Mouse (Mus musculus): ENCODE measurements around the gene Gjd3. TPM values are rescaled to one million over a fixed set of nuclear protein-coding genes. Genes with fewer than 3 reads are reported as not detected.
A peak's percentile ranks its signal among the peaks of the same experiment; 100 is the strongest.

Gjd3 gene
- polyA plus RNA-seq, 1 experiment: not detected

GRCm38 (mm10) chr11:98937914-98938694 lies 44.7 kb downstream of the Gjd3 start:
- H3K79me3 ChIP-seq (ENCODE audit: low read depth): peaks cover 40% of the 10 kb centered on the region
- H3K36me3 ChIP-seq (ENCODE audit: control insufficient read depth, insufficient read depth): no peaks in the 10 kb centered on the region
- TF ChIP-seq CEBPB (IDR thresholded peaks at IDR 0.05; ENCODE audit: low read depth): no peak
- TF ChIP-seq MAX (IDR thresholded peaks at IDR 0.05): no peak
- TF ChIP-seq FOSL1 (IDR thresholded peaks at IDR 0.05; ENCODE audit: insufficient read depth, low read length, poor library complexity, severe bottlenecking): no peak
- no peak for TF ChIP-seq USF1 (IDR thresholded peaks at IDR 0.05; ENCODE audit: low read depth)
- TF ChIP-seq CTCF (IDR thresholded peaks at IDR 0.05; ENCODE audit: control insufficient read depth, insufficient read depth, insufficient read length): no peak
- no peak for TF ChIP-seq MYOD1 (IDR thresholded peaks at IDR 0.05; ENCODE audit: control insufficient read depth, insufficient read length, low read depth)
- TF ChIP-seq MYOG (IDR thresholded peaks at IDR 0.05; ENCODE audit: control insufficient read depth, extremely low read depth, insufficient read length): no peak
- no peaks in the 10 kb centered on the region for H3K27me3 ChIP-seq (ENCODE audit: control insufficient read depth, insufficient read depth, insufficient read length)
- H3ac ChIP-seq (ENCODE audit: control insufficient read depth, insufficient read length, low read depth): peak overlapping the region; percentile 90
- H3K4me3 ChIP-seq (ENCODE audit: insufficient read depth, poor library complexity, severe bottlenecking): peak overlapping the region; percentile 77
- peaks cover 72% of the 10 kb centered on the region for H3K79me2 ChIP-seq (ENCODE audit: control insufficient read depth, insufficient read depth)

DNA sequence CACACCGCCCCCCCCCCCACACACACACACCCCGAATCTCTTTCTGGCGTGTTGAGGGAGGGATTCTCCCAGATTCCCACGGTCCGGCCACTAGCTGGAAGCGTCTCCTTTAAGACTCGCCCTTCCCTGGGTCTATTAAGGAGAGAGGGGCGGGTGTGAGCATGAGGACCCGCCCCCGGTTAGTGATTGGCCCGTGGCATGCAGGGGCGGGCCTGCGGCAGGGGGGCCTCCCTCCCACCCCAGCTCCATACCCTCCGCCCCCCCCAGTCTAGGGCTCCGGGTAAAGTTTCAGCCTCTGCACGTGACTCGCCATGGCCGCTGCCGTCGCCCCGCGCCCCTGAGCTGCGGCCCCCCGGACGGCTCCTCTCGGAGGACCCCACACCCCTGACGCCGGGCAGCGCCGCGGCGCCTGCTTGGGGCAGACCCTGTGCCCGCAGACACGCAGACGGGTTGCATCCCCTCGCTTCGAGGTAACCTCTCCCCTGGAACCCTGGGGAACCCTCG lies 45.4 kb downstream of the Gjd3 start:
- H3K79me2 ChIP-seq (ENCODE audit: control insufficient read depth, insufficient read depth): peaks cover 67% of the 10 kb centered on the region
- no peaks in the 10 kb centered on the region for H3K36me3 ChIP-seq (ENCODE audit: control insufficient read depth, insufficient read depth)
- peak overlapping the region; percentile 77 for H3K4me3 ChIP-seq (ENCODE audit: insufficient read depth, poor library complexity, severe bottlenecking)
- TF ChIP-seq MAX (IDR thresholded peaks at IDR 0.05): peak; percentile 51
- peak; percentile 79 for TF ChIP-seq USF1 (IDR thresholded peaks at IDR 0.05; ENCODE audit: low read depth)
- TF ChIP-seq CTCF (IDR thresholded peaks at IDR 0.05; ENCODE audit: control insufficient read depth, insufficient read depth, insufficient read length): no peak
- H3K27me3 ChIP-seq (ENCODE audit: control insufficient read depth, insufficient read depth, insufficient read length): no peaks in the 10 kb centered on the region
- H3K79me3 ChIP-seq (ENCODE audit: low read depth): peaks cover 40% of the 10 kb centered on the region
- H3ac ChIP-seq (ENCODE audit: control insufficient read depth, insufficient read length, low read depth): peak overlapping the region; percentile 90

- H3ac ChIP-seq (ENCODE audit: control insufficient read depth, insufficient read length, low read depth): peak overlapping the region; percentile 60
Measured at GRCm38 (mm10) chr11:98936606-98937409, 46.0 kb downstream of the Gjd3 start.

DNA sequence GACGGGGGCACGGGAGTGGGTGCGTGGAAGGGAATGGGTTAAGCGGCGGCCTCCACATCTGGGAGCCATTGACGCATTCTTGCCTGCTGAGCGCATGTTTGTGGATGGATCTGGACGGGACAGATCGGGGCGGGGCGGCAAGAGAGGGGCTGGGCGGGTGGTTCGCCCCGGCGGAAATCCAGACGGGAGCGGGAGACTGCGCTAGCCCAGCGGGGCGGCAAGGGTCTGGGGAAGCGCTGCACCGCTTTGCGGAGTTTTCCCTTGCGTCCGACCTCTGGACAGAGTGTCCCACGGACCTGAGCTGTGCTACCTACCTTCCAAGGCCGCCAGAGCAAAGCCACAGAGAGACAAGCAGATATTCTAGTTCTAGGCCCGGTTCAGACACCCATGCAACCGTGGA lies 46.6 kb downstream of the Gjd3 start:
- Histone ChIP-seq H3K4me3 (ENCODE audit: insufficient read depth, poor library complexity, severe bottlenecking) (peak overlapping the region; percentile 77), H3K79me3 (ENCODE audit: low read depth) (peaks cover 36% of the 10 kb centered on the region), H3K79me2 (ENCODE audit: control insufficient read depth, insufficient read depth) (peaks cover 55% of the 10 kb centered on the region), H3ac (ENCODE audit: control insufficient read depth, insufficient read length, low read depth) (peak overlapping the region; percentile 60), H3K36me3 (ENCODE audit: control insufficient read depth, insufficient read depth) (no peaks in the 10 kb centered on the region), H3K27me3 (ENCODE audit: control insufficient read depth, insufficient read depth, insufficient read length) (no peaks in the 10 kb centered on the region)
- peak; percentile 72 for TF ChIP-seq MAX (IDR thresholded peaks at IDR 0.05)
- TF ChIP-seq USF1 (IDR thresholded peaks at IDR 0.05; ENCODE audit: low read depth): no peak
- no peak for TF ChIP-seq FOSL1 (IDR thresholded peaks at IDR 0.05; ENCODE audit: insufficient read depth, low read length, poor library complexity, severe bottlenecking)
- no peak for TF ChIP-seq CEBPB (IDR thresholded peaks at IDR 0.05; ENCODE audit: low read depth)

More at GRCm38 (mm10) chr11:98936606-98937409, 46.0 kb downstream of the Gjd3 start:
- Histone ChIP-seq H3K79me2 (ENCODE audit: control insufficient read depth, insufficient read depth) (peaks cover 61% of the 10 kb centered on the region), H3K79me3 (ENCODE audit: low read depth) (peaks cover 40% of the 10 kb centered on the region), H3K4me3 (ENCODE audit: insufficient read depth, poor library complexity, severe bottlenecking) (peak overlapping the region; percentile 77), H3K27me3 (ENCODE audit: control insufficient read depth, insufficient read depth, insufficient read length) (no peaks in the 10 kb centered on the region), H3K36me3 (ENCODE audit: control insufficient read depth, insufficient read depth) (no peaks in the 10 kb centered on the region)
- TF ChIP-seq FOSL1 (IDR thresholded peaks at IDR 0.05; ENCODE audit: insufficient read depth, low read length, poor library complexity, severe bottlenecking) (no peak), CEBPB (IDR thresholded peaks at IDR 0.05; ENCODE audit: low read depth) (no peak), USF1 (IDR thresholded peaks at IDR 0.05; ENCODE audit: low read depth) (no peak), MYOD1 (IDR thresholded peaks at IDR 0.05; ENCODE audit: control insufficient read depth, insufficient read length, low read depth) (no peak), MAX (IDR thresholded peaks at IDR 0.05) (no peak), CTCF (IDR thresholded peaks at IDR 0.05; ENCODE audit: control insufficient read depth, insufficient read depth, insufficient read length) (no peak), MYOG (IDR thresholded peaks at IDR 0.05; ENCODE audit: control insufficient read depth, extremely low read depth, insufficient read length) (no peak)

DNA sequence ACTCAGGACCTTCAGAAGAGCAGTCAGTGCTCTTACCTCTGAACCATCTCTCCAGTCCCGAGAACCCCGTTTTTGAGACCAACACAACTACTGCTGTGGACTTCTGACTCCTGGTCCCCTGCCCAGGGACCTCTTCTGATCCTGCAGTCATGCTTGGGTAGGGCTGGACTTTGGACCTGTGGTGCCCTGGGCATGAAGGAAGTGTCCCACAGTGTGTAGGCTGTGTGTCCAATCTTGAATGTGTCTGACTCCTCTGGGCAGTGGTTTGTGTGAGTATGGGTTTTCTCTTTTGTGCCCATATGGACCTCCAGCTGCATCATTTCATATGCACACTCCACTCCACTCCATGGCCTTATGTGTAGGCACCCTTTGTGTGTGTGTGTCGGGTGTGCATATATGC lies 47.7 kb downstream of the Gjd3 start:
- H3K4me3 ChIP-seq (ENCODE audit: insufficient read depth, poor library complexity, severe bottlenecking): no peak overlapping the region

More for the DNA sequence above, 47.7 kb downstream of the Gjd3 start:
- H3K36me3 ChIP-seq (ENCODE audit: control insufficient read depth, insufficient read depth): no peaks in the 10 kb centered on the region
- H3K79me3 ChIP-seq (ENCODE audit: low read depth): peaks cover 25% of the 10 kb centered on the region
- TF ChIP-seq FOSL1 (IDR thresholded peaks at IDR 0.05; ENCODE audit: insufficient read depth, low read length, poor library complexity, severe bottlenecking) (no peak), MAX (IDR thresholded peaks at IDR 0.05) (no peak), MYOG (IDR thresholded peaks at IDR 0.05; ENCODE audit: control insufficient read depth, extremely low read depth, insufficient read length) (no peak), CEBPB (IDR thresholded peaks at IDR 0.05; ENCODE audit: low read depth) (no peak), USF1 (IDR thresholded peaks at IDR 0.05; ENCODE audit: low read depth) (no peak), CTCF (IDR thresholded peaks at IDR 0.05; ENCODE audit: control insufficient read depth, insufficient read depth, insufficient read length) (no peak), MYOD1 (IDR thresholded peaks at IDR 0.05; ENCODE audit: control insufficient read depth, insufficient read length, low read depth) (no peak)
- H3K79me2 ChIP-seq (ENCODE audit: control insufficient read depth, insufficient read depth): peaks cover 44% of the 10 kb centered on the region
- H3K27me3 ChIP-seq (ENCODE audit: control insufficient read depth, insufficient read depth, insufficient read length): no peaks in the 10 kb centered on the region
- no peak overlapping the region for H3ac ChIP-seq (ENCODE audit: control insufficient read depth, insufficient read length, low read depth)
